Mouse (Mus musculus): ENCODE results near the gene Abcd2. TPM values are rescaled to one million over a fixed set of nuclear protein-coding genes. Genes with fewer than 3 reads are reported as not detected.

The Abcd2 gene
- total RNA-seq, 2 experiments from 2014 or later: 29.3 to 29.4 TPM

- no peak for DNase-seq (ENCODE audit: extremely low spot score in 1 of 2, low spot score in 2 of 2)
- Histone ChIP-seq H3K27ac (no peak overlapping the region), H3K4me3 (no peak overlapping the region)
- intact Hi-C loops (cut with DNase I): no loop called here
- no peak for TF ChIP-seq CTCF (IDR thresholded peaks at IDR 0.05)
Observed at GRCm38 (mm10) chr15:91186358-91186757, 5.2 kb downstream of the Abcd2 start.

- no peak for TF ChIP-seq CTCF (IDR thresholded peaks at IDR 0.05)
- no peak overlapping the region for H3K27ac ChIP-seq
- DNase-seq (ENCODE audit: extremely low spot score in 1 of 2, low spot score in 2 of 2): no peak
- intact Hi-C loops (cut with DNase I): no loop called here
- no peak overlapping the region for H3K4me3 ChIP-seq
Observed at GRCm38 (mm10) chr15:91179911-91180622, 11.5 kb downstream of the Abcd2 start.

- intact Hi-C loops (cut with DNase I): no loop called here
- no peak for TF ChIP-seq CTCF (IDR thresholded peaks at IDR 0.05)
- no peak for DNase-seq (ENCODE audit: extremely low spot score in 1 of 2, low spot score in 2 of 2)
- Histone ChIP-seq H3K27ac (no peak overlapping the region), H3K4me3 (no peak overlapping the region)
Observed at GRCm38 (mm10) chr15:91178656-91179314, 12.8 kb downstream of the Abcd2 start.

- DNase-seq (ENCODE audit: extremely low spot score in 1 of 2, low spot score in 2 of 2): no peak
- H3K4me3 ChIP-seq: no peak overlapping the region
- H3K27ac ChIP-seq: no peak overlapping the region
- intact Hi-C loops (cut with DNase I): loop anchor here (5.0 kb wide), 1 partner anchor 400 kb away; the partner anchor contains the start of gene Slc2a13
- no peak for TF ChIP-seq CTCF (IDR thresholded peaks at IDR 0.05)
Observed at GRCm38 (mm10) chr15:91172193-91172592, 19.4 kb downstream of the Abcd2 start.

- no peak for DNase-seq (ENCODE audit: extremely low spot score in 1 of 2, low spot score in 2 of 2)
- Histone ChIP-seq H3K4me3 (no peak overlapping the region), H3K27ac (no peak overlapping the region)
- TF ChIP-seq CTCF (IDR thresholded peaks at IDR 0.05): no peak
- intact Hi-C loops (cut with DNase I): loop anchor here (5.0 kb wide), 1 partner anchor 401 kb away; the partner anchor contains the start of gene Slc2a13
Observed at GRCm38 (mm10) chr15:91171332-91171731, 20.3 kb downstream of the Abcd2 start.

GRCm38 (mm10) chr15:91170602-91171328, 20.8 kb downstream of the Abcd2 start:
- intact Hi-C loops (cut with DNase I): loop anchor here (5.0 kb wide), 1 partner anchor 402 kb away; the partner anchor contains the start of gene Slc2a13
- TF ChIP-seq CTCF (IDR thresholded peaks at IDR 0.05): no peak
- no peak for DNase-seq (ENCODE audit: extremely low spot score in 1 of 2, low spot score in 2 of 2)
- Histone ChIP-seq H3K4me3 (no peak overlapping the region), H3K27ac (no peak overlapping the region)

GRCm38 (mm10) chr15:91167850-91168562, 23.6 kb downstream of the Abcd2 start:
- no peak for DNase-seq (ENCODE audit: extremely low spot score in 1 of 2, low spot score in 2 of 2)
- Histone ChIP-seq H3K27ac (no peak overlapping the region), H3K4me3 (no peak overlapping the region)
- intact Hi-C loops (cut with DNase I): loop anchor here (5.0 kb wide), 1 partner anchor 584 kb away; no protein-coding TSS in a partner anchor
- no peak for TF ChIP-seq CTCF (IDR thresholded peaks at IDR 0.05)

- Histone ChIP-seq H3K4me3 (no peak overlapping the region), H3K27ac (no peak overlapping the region)
- peak; percentile 22 to 31 for DNase-seq (ENCODE audit: extremely low spot score in 1 of 2, low spot score in 2 of 2)
- peak; percentile 61 for TF ChIP-seq CTCF (IDR thresholded peaks at IDR 0.05)
- intact Hi-C loops (cut with DNase I): loop anchor here (5.0 kb wide), 1 partner anchor 587 kb away; no protein-coding TSS in a partner anchor
Observed at GRCm38 (mm10) chr15:91165021-91165420, 26.6 kb downstream of the Abcd2 start.

- Histone ChIP-seq H3K4me3 (no peak overlapping the region), H3K27ac (no peak overlapping the region)
- intact Hi-C loops (cut with DNase I): loop anchor here (5.0 kb wide), 1 partner anchor 139 kb away; no protein-coding TSS in a partner anchor
- TF ChIP-seq CTCF (IDR thresholded peaks at IDR 0.05): no peak
- no peak for DNase-seq (ENCODE audit: extremely low spot score in 1 of 2, low spot score in 2 of 2)
Observed at GRCm38 (mm10) chr15:91163454-91163853, 28.1 kb downstream of the Abcd2 start.

- DNase-seq (ENCODE audit: extremely low spot score in 1 of 2, low spot score in 2 of 2): no peak
- intact Hi-C loops (cut with DNase I): loop anchor here (5.0 kb wide), 1 partner anchor 141 kb away; no protein-coding TSS in a partner anchor
- TF ChIP-seq CTCF (IDR thresholded peaks at IDR 0.05): no peak
- Histone ChIP-seq H3K4me3 (no peak overlapping the region), H3K27ac (no peak overlapping the region)
Observed at GRCm38 (mm10) chr15:91161153-91161552, 30.4 kb downstream of the Abcd2 start.

GRCm38 (mm10) chr15:91153311-91153710, 38.3 kb downstream of the Abcd2 start:
- no peak overlapping the region for H3K27ac ChIP-seq
- no peak for DNase-seq (ENCODE audit: extremely low spot score in 1 of 2, low spot score in 2 of 2)
- no peak for TF ChIP-seq CTCF (IDR thresholded peaks at IDR 0.05)
- intact Hi-C loops (cut with DNase I): loop anchor here (5.0 kb wide), 1 partner anchor 101 kb away; no protein-coding TSS in a partner anchor
- no peak overlapping the region for H3K4me3 ChIP-seq
